Comparison of ENCODE assay signal across 9 mouse cellular contexts in genomic region chr12:26444054-26444453, GRCm38 (mm10). TPM values are rescaled to one million over a fixed set of nuclear protein-coding genes. Genes with fewer than 3 reads are reported as not detected.
DNase-seq lines count a peak whose midpoint lies in the region; ATAC-seq lines count a peak whose summit lies in the region.
"Had no signal": no experiment of that assay in that cellular context is flagged by ENCODE, and none has a peak within 500 bp of the region (broad histone marks: within the 10 kb centered on the region; RNA-seq: fewer than 3 reads in every experiment).

No protein-coding gene starts in this region.

- H3K27me3 ChIP-seq in kidney, embryonic 16.5 days (ENCODE audit: insufficient read depth, low read length) = no peaks in the 10 kb centered on the region
- H3K27me3 ChIP-seq: embryonic facial prominence, embryonic 12.5 days had no signal

- 0% methylated on average over 2 of the region's 2 CpGs for WGBS in kidney, embryonic 16.5 days

- no peaks in the 10 kb centered on the region for H3K36me3 ChIP-seq in kidney, embryonic 16.5 days (ENCODE audit: insufficient read depth, low read length)
- H3K36me3 ChIP-seq: embryonic facial prominence, embryonic 12.5 days had no signal

- intact Hi-C loops in heart, postnatal 10 days (cut with DNase I) = no loop called here

- no peak overlapping the region for H3K27ac ChIP-seq in kidney, embryonic 16.5 days (ENCODE audit: low read length)
- H3K27ac ChIP-seq: embryonic facial prominence, embryonic 12.5 days had no signal

- no peaks in the 10 kb centered on the region for H3K4me1 ChIP-seq in kidney, embryonic 16.5 days (ENCODE audit: insufficient read depth, low read length)
- H3K4me1 ChIP-seq: embryonic facial prominence, embryonic 12.5 days had no signal

- H3K4me2 ChIP-seq in kidney, embryonic 16.5 days (replicated peaks; ENCODE audit: low read depth, low read length) = no peak overlapping the region
- H3K4me2 ChIP-seq: embryonic facial prominence, embryonic 12.5 days had no signal

- no peaks in the 10 kb centered on the region for H3K9me3 ChIP-seq in kidney, embryonic 16.5 days (ENCODE audit: low read length)
- H3K9me3 ChIP-seq: embryonic facial prominence, embryonic 12.5 days had no signal

- ATAC-seq in kidney, embryonic 16.5 days (ENCODE audit: low FRiP score, low TSS enrichment) = no peak
- peak; percentile 65 for ATAC-seq in common myeloid progenitor, adult 5-6 weeks (replicated peaks; ENCODE audit: low read depth, poor library complexity, severe bottlenecking)

- no peak overlapping the region for H3K9ac ChIP-seq in kidney, embryonic 16.5 days (replicated peaks; ENCODE audit: low read length)
- H3K9ac ChIP-seq: embryonic facial prominence, embryonic 12.5 days had no signal

- peak; percentile 68 for DNase-seq in kidney, adult 11 months
- DNase-seq in adrenal gland, adult (ENCODE audit: inconsistent age in 2 of 2, low spot score in 1 of 2) = peak; percentile 77 to 94
- DNase-seq in heart, postnatal 10 days = peak; percentile 87 to 91
- DNase-seq in left cerebral cortex, adult 8-10 months (ENCODE audit: low spot score in 2 of 2) = peak; percentile 35 to 76
- DNase-seq in ovary, adult 18-20 months (ENCODE audit: low spot score) = peak; percentile 35
- peak; percentile 14 to 56 for DNase-seq in thymus, postnatal 10 days (ENCODE audit: low spot score in 2 of 2)

- no peak overlapping the region for H3K4me3 ChIP-seq in kidney, embryonic 16.5 days (ENCODE audit: low read length)
- H3K4me3 ChIP-seq: embryonic facial prominence, embryonic 12.5 days had no signal

RNA-seq across cellular contexts. Expression of gene Rsad2, which starts 12.2 kb away (rescaled TPM):
- 27.3 and 28.0 TPM in 2 replicates for polyA plus RNA-seq in kidney, embryonic 16.5 days (2015; fragmentation: Nextera tagmentation; extraction: Ambion mirVana)
- 1.8 and 4.1 TPM in 2 replicates for total RNA-seq in common myeloid progenitor, adult 5-6 weeks (2017)
- total RNA-seq in heart, postnatal 10 days (2021) = 1 to 10 TPM; 6.9 to 9.7 TPM
- total RNA-seq in left cerebral cortex, adult 8-10 months (2022) = 1 to 10 TPM in 3 of 4 experiments, under 1 TPM in 1; 0.81 to 2.5 (median 1.0) TPM

RNA-seq across cellular contexts. Expression of gene Cmpk2, which starts 24.9 kb away (rescaled TPM):
- 8.9 and 9.2 TPM in 2 replicates for polyA plus RNA-seq in kidney, embryonic 16.5 days (2015; fragmentation: Nextera tagmentation; extraction: Ambion mirVana)
- 11.2 and 15.8 TPM in 2 replicates for total RNA-seq in common myeloid progenitor, adult 5-6 weeks (2017)
- 1 to 10 TPM; 5.8 to 6.8 TPM for total RNA-seq in heart, postnatal 10 days (2021)
- 10 to 100 TPM; 23.5 to 24.1 (median 23.7) TPM for total RNA-seq in left cerebral cortex, adult 8-10 months (2022)

RNA-seq across cellular contexts. Expression of gene Rnf144a, which starts 29.0 kb away (rescaled TPM):
- polyA plus RNA-seq in kidney, embryonic 16.5 days (2015; fragmentation: Nextera tagmentation; extraction: Ambion mirVana) = 35.1 and 38.6 TPM in 2 replicates
- total RNA-seq in common myeloid progenitor, adult 5-6 weeks (2017) = 31.0 and 42.0 TPM in 2 replicates
- 10 to 100 TPM; 42.4 to 54.3 TPM for total RNA-seq in heart, postnatal 10 days (2021)
- 10 to 100 TPM; 31.0 to 37.4 (median 33.2) TPM for total RNA-seq in left cerebral cortex, adult 8-10 months (2022)

Comparison
In these comparisons a context has a peak if more than half of its experiments do, and no peak if none do; other contexts are left out.
1. DNase-seq: peak in every context shown above with its lines; median percentile 89 in heart, postnatal 10 days; 86 in adrenal gland, adult; 68 in kidney, adult 11 months; 56 in left cerebral cortex, adult 8-10 months; 35 in ovary, adult 18-20 months; 35 in thymus, postnatal 10 days.